Mouse (Mus musculus) right cerebral cortex, postnatal 4 days (tissue): ENCODE measurements at regions not wholly inside any gene's neighbourhood (a gene's known extent, or its start where the extent isn't known, plus 50 kb on each side); places are given as distances from the start of the nearest gene placed in this dataset.

Experiments used
- DNase-seq: peaks from one replicate; pipeline ENCODE4 v3.0.0-alpha.2; 2022

- no peak for DNase-seq
These were observed 54.0 kb downstream of the Foxi1 start for GRCm38 (mm10) chr11:34153749-34154525.

- DNase-seq = peak; percentile 90
These were observed 51.1 kb upstream of the 4930469K13Rik start for GRCm38 (mm10) chr11:34149370-34149976.
